Mouse (Mus musculus) C2C12 (cell line): ENCODE data around the gene Mpp2.

Source experiments
- CTCF ChIP-seq: IDR thresholded peaks from one replicate; pipeline ENCODE4 v1.5.1; 2011; ENCODE audit not compliant: control insufficient read depth, insufficient read depth, insufficient read length
- MAX ChIP-seq: IDR thresholded peaks from one replicate; pipeline ENCODE4 v1.6.1; 2011; ENCODE audit warnings: mild to moderate bottlenecking, control low read depth
- USF1 ChIP-seq: IDR thresholded peaks from one replicate; pipeline ENCODE4 v1.6.1; 2011; ENCODE audit warnings: low read depth, mild to moderate bottlenecking, control low read depth, moderate library complexity

- TF ChIP-seq MAX, result no peak
- no peak for TF ChIP-seq CTCF
- TF ChIP-seq USF1, result no peak
Observed at GRCm38 (mm10) chr11:102069633-102070032, 18.7 kb downstream of the Mpp2 start.
